Mouse (Mus musculus): ENCODE results near the gene Vpreb3.
"Not testable (repeated sequence)": the region's sequence is repeated elsewhere in the genome, so short reads cannot be mapped to it uniquely, and the experiment has no call there.

Vpreb3 gene

DNA sequence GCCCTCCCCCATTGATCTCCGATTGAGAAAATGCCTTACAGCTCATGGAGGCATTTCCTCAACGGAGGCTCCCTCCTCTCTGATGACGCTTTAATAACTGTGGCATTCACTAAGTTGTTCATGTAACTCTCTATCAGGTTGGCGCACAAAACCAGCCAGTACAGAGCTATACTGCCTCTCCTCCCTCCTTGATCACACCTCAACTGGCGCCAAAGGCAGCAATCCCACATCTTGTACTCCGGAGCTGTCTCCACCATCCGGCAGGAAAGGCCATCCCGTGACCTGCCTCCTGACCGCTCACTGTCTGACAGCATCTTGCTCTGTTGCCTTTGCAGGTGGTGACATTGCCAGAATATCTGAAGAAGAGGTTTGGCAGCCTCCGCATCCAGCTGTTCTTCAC lies 31.0 kb downstream of the Vpreb3 start:
- intact Hi-C loops (cut with DNase I) = loop anchor here (10.0 kb wide), 1 partner anchor 221 kb away; no protein-coding TSS in a partner anchor

DNA sequence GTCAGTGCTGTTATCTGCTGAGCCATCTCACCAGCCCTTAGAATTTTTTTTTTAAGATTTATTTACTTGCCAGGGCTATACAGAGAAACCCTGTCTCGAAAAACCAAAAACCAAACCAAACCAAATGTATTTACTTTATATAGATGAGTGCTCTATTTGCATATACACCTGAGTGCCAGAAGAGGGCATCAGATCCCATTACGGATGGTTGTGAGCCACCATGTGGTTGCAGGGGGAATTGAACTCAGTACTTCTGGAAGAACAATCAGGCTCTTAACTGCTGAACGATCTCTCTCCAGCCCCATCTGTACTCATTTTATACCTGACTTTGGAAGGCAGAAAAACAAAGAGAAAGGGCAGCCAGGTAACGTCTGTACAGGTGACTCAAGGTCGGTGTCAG lies 32.4 kb downstream of the Vpreb3 start:
- intact Hi-C loops (cut with DNase I) = loop anchor here (10.0 kb wide), 1 partner anchor 220 kb away; no protein-coding TSS in a partner anchor

GRCm38 (mm10) chr10:75978119-75978834 lies 35.4 kb downstream of the Vpreb3 start:
- intact Hi-C loops (cut with DNase I) = loop anchor here (10.0 kb wide), 1 partner anchor 217 kb away; no protein-coding TSS in a partner anchor

GRCm38 (mm10) chr10:75978835-75979157 lies 35.9 kb downstream of the Vpreb3 start:
- intact Hi-C loops (cut with DNase I) = loop anchor here (10.0 kb wide), 1 partner anchor 216 kb away; no protein-coding TSS in a partner anchor

DNA sequence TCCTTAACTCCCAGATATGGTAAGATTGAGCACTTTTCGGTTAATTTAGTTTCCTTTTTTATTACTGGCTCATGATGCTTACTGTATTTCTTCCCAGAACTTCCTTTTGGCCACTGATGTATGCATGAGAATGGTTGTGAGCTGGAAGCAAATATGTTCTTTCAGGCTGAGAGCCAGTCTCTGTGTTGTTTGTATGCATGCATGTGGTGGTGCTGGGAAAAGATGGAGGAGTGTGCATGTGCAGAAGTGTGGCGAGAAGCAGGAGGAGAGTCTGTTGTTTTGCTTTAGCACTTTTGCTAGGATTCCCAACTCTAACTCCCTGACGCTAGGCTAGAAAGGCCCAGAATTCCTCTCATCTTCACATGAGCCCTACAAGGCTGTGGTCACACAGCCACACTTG lies 36.6 kb downstream of the Vpreb3 start:
- intact Hi-C loops (cut with DNase I) = loop anchor here (10.0 kb wide), 1 partner anchor 215 kb away; no protein-coding TSS in a partner anchor

- intact Hi-C loops (cut with DNase I) = no loop called here
Observed at GRCm38 (mm10) chr10:75990430-75991042, 47.7 kb downstream of the Vpreb3 start.

DNA sequence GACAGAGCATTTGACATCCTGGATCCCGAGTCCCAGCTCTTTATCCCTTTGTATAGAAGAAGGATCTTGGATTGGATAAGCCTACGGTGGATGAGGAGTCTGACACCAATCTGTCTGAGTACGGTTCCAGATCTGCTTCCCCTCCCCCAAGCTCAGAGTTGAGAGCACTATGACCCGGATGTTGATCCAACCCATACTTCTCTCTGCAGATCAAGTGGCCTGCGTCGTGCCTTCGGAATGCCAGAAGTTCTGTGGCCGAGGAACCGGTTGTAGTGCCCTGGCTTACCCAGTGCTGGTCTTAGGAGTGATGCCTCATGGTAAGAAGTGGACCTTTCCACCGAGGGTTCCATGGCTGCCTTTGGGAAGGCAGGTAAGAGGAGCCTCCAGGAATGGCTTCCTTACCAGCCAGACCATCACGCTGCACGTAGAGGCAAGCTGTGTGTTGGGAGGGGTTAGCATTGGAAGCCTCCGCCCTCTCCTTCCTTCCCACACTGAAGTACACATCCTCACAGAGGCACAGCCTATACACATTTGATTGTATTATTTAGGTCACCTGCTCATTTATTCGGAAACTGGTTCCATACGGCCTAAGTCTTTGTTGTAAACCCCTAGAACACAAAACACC lies 50.9 kb downstream of the Vpreb3 start:
- intact Hi-C loops (cut with DNase I) = no loop called here

DNA sequence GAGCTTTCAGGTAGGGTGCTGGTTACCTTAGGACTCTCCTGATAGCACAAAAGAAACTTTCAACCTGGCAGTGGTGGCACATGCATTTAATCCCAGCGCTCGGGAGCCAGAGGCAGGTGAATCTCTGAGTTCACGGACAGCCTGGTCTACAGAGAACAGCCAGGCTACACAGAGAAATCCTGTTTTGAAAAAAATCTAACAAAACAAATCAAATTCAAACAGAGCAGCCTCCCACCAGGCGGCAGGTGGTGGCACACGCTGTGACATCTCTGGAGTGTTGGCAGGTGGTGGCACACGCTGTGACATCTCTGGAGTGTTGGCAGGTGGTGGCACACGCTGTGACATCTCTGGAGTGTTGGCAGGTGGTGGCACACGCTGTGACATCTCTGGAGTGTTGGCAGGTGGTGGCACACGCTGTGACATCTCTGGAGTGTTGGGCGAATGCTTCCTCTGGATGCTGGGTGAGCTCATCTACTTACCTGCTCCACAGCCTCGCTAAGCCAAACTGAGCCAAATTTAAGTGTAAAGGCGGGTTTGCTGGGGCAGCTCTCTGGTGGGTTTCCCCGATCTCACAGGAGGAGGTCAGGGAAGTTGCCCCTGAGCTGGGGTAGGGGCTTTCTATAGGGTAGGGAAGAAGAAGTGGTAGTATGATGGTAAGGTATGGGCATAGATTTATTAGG lies 51.8 kb downstream of the Vpreb3 start:
- intact Hi-C loops (cut with DNase I) = not testable (repeated sequence)

DNA sequence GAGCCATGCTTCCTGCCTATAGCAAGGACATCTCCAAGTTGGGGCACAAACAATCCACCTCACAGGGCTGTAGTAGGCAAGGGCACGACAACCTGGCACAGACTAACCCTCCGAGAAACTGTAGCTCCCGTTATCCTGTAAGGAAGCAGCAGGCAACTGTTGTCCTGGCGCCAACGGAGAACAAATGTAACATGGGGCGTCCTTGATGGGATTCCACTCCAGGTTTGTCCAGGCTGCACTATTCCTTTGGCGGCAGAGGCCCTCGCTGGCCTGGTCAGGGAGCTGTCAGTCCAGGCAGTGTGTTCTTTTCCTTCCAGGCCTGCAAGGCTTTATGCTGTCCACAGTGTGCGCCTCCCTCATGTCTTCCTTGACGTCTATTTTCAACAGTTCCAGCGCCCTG lies 52.6 kb downstream of the Vpreb3 start:
- intact Hi-C loops (cut with DNase I) = no loop called here

DNA sequence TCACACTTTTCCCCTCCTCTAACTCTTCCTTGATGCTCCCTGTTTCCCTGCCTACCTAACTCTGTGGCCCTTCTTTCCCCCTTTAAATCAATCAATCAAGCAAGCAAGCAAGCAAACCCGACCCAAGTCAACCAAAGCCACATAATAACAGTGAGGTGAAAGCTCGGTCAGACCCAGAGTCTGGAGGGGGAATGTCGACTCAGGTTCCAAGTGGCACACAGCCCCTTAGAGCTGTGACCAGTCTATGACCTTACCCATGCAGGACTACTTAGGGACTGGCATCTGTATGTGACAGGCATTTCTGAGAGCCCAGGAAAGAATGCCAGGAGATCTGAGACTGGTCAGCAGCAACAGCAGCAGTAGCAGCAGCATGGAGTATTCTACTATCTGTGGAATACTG lies 53.5 kb downstream of the Vpreb3 start:
- intact Hi-C loops (cut with DNase I) = no loop called here
